Mouse (Mus musculus): ENCODE data around the gene Ambra1. TPM values are rescaled to one million over a fixed set of nuclear protein-coding genes. Genes with fewer than 3 reads are reported as not detected.

The Ambra1 gene
- polyA plus RNA-seq, 1 experiment from 2014 or later, result 14.5 TPM

DNA sequence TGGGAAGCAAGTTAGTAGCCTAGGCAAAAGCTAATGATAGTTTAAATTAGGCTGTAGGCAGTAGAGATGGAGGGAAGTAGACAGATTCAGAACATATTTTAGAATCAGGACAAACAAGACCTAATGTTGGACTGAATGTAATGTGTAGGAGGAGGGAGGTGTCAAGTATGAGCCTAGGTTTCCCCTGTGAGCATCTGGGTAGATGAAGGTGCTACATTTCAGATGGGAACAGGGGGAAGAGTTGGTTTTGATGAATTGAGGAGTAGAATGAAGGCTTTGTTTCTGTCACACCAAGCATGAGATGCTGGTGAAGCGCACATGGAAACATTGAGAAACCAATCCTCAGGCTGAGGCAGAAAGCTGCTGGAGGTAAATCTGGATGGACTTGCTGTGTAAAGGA lies 9.7 kb downstream of the Ambra1 start:
- Histone ChIP-seq H3K27me3 (replicated peaks) (no peaks in the 10 kb centered on the region), H3K4me3 (no peak overlapping the region), H3K9me3 (replicated peaks) (no peaks in the 10 kb centered on the region), H3K36me3 (no peaks in the 10 kb centered on the region), H3K9ac (no peak overlapping the region), H3K4me2 (no peak overlapping the region), H3K4me1 (replicated peaks) (0 out of 2 replicates have a peak, but pooled peaks cover 7% of the 10 kb centered on the region), H3K27ac (ENCODE audit: poor library complexity, severe bottlenecking) (no peak overlapping the region)
- WGBS, result 98% methylated on average over 1 of the region's 1 CpGs
- ATAC-seq (ENCODE audit: insufficient number of reproducible peaks, low FRiP score), result no peak

DNA sequence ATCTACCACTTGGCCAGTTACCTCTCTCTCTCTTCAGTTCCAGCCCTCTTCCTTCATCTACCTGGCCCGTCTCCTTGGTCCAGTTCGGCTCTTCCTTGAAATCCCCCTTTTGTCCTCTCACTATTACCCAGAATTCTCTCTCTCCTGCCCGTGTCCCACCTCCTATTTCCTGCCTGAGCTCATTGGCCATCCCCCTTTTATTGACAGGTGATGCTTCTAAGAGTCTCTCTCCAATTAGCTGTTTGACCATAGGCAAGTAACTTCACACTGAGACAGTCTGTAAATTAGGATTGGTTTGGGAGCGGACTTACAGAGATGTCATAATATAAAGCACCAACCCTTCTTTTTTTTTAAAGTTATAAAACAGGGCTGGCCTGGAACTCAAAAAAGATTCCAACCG lies 14.8 kb downstream of the Ambra1 start:
- Histone ChIP-seq H3K4me3 (no peak overlapping the region), H3K4me1 (replicated peaks) (peaks cover 4% of the 10 kb centered on the region), H3K36me3 (no peaks in the 10 kb centered on the region), H3K4me2 (no peak overlapping the region), H3K27ac (ENCODE audit: poor library complexity, severe bottlenecking) (no peak overlapping the region), H3K9me3 (replicated peaks) (no peaks in the 10 kb centered on the region), H3K27me3 (replicated peaks) (no peaks in the 10 kb centered on the region), H3K9ac (no peak overlapping the region)
- 85% methylated on average over 5 of the region's 5 CpGs for WGBS
- no peak for ATAC-seq (ENCODE audit: insufficient number of reproducible peaks, low FRiP score)

- H3K36me3 ChIP-seq, result no peaks in the 10 kb centered on the region
- no peaks in the 10 kb centered on the region for H3K9me3 ChIP-seq (replicated peaks)
- H3K27ac ChIP-seq (ENCODE audit: poor library complexity, severe bottlenecking), result peak overlapping the region; percentile 2; the same call in 1 of the 2 replicates
- H3K9ac ChIP-seq, result no peak overlapping the region
- no peak overlapping the region for H3K4me2 ChIP-seq
- WGBS, result 48% methylated on average over 2 of the region's 2 CpGs
- H3K4me1 ChIP-seq (replicated peaks), result peaks cover 24% of the 10 kb centered on the region
- ATAC-seq (ENCODE audit: insufficient number of reproducible peaks, low FRiP score), result no peak
- no peak overlapping the region for H3K4me3 ChIP-seq
- H3K27me3 ChIP-seq (replicated peaks), result no peaks in the 10 kb centered on the region
These were observed 19.9 kb downstream of the Ambra1 start for GRCm38 (mm10) chr2:91749811-91750261.

- Histone ChIP-seq H3K4me2 (no peak overlapping the region), H3K9ac (no peak overlapping the region), H3K9me3 (replicated peaks) (no peaks in the 10 kb centered on the region), H3K4me1 (replicated peaks) (peaks cover 8% of the 10 kb centered on the region; the same call in 1 of the 2 replicates), H3K27ac (ENCODE audit: poor library complexity, severe bottlenecking) (no peak overlapping the region), H3K4me3 (no peak overlapping the region), H3K27me3 (replicated peaks) (no peaks in the 10 kb centered on the region), H3K36me3 (peaks cover 38% of the 10 kb centered on the region)
- no peak for ATAC-seq (ENCODE audit: insufficient number of reproducible peaks, low FRiP score)
- WGBS, result 86% methylated on average over 17 of the region's 17 CpGs
These were observed 42.2 kb downstream of the Ambra1 start for GRCm38 (mm10) chr2:91771921-91772705.

DNA sequence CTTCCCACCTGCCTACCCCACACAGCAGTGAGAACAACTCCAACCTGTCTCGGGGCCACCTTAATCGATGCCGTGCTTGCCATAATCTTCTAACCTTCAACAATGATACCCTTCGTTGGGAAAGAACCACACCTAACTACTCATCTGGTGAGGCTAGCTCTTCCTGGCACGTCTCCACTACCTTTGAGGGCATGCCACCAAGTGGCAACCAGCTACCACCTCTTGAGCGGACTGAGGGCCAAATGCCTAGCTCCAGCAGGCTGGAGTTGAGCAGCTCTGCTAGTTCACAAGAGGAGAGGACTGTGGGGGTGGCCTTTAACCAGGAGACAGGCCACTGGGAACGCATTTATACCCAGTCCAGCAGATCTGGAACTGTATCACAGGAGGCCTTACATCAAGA lies 43.4 kb downstream of the Ambra1 start:
- no peak overlapping the region for H3K9ac ChIP-seq
- peaks cover 32% of the 10 kb centered on the region for H3K36me3 ChIP-seq
- peaks cover 8% of the 10 kb centered on the region; the same call in 1 of the 2 replicates for H3K4me1 ChIP-seq (replicated peaks)
- no peaks in the 10 kb centered on the region for H3K27me3 ChIP-seq (replicated peaks)
- 93% methylated on average over 7 of the region's 7 CpGs for WGBS
- no peak overlapping the region for H3K4me2 ChIP-seq
- no peaks in the 10 kb centered on the region for H3K9me3 ChIP-seq (replicated peaks)
- no peak overlapping the region for H3K4me3 ChIP-seq
- no peak for ATAC-seq (ENCODE audit: insufficient number of reproducible peaks, low FRiP score)
- H3K27ac ChIP-seq (ENCODE audit: poor library complexity, severe bottlenecking), result no peak overlapping the region

DNA sequence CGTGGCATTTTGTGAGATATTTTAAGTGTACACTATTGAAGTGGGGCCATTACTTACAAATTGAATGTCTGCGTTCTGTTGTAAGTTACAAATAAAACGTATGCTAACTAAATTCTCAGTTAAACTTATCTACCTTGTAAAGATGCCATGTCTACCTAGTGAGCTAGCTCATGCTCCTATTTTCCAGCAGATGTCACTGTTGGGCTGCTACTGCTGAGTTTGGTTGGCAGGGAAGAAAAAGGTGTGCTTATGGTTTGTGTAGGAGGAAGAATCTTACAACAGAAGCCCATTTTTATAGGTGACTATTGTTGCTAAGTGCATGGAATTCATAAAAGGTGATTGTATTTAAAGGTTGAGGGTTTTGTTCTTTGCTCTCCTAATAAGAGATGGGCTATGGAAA lies 49.2 kb downstream of the Ambra1 start:
- no peak for ATAC-seq (ENCODE audit: insufficient number of reproducible peaks, low FRiP score)

DNA sequence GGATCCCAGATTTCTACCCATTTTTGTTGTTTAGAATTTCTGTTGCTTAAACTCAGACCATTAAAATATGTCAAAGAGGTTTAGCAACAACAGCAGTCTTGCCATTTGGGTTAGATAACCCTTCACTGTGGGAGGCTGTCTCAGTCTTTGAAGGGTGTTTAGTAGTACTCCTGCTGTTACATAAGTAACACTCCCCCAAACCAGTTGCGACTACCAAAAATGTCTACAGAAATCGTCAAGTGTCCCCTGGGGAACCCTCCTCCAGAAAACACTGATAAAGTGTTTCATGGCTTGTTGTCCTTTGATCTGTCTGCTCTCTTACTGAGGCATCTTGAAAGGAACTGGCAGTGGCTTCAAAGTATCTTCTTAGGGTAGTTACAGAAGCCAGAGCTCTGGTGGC lies 61.7 kb downstream of the Ambra1 start:
- H3K27ac ChIP-seq (ENCODE audit: poor library complexity, severe bottlenecking), result no peak overlapping the region
- ATAC-seq (ENCODE audit: insufficient number of reproducible peaks, low FRiP score), result no peak

More for the DNA sequence above, 49.2 kb downstream of the Ambra1 start:
- Histone ChIP-seq H3K4me1 (replicated peaks) (no peaks in the 10 kb centered on the region), H3K27me3 (replicated peaks) (no peaks in the 10 kb centered on the region), H3K4me3 (no peak overlapping the region), H3K36me3 (no peaks in the 10 kb centered on the region), H3K4me2 (no peak overlapping the region), H3K27ac (ENCODE audit: poor library complexity, severe bottlenecking) (no peak overlapping the region), H3K9me3 (replicated peaks) (no peaks in the 10 kb centered on the region), H3K9ac (no peak overlapping the region)
- 62% methylated on average over 3 of the region's 3 CpGs for WGBS

DNA sequence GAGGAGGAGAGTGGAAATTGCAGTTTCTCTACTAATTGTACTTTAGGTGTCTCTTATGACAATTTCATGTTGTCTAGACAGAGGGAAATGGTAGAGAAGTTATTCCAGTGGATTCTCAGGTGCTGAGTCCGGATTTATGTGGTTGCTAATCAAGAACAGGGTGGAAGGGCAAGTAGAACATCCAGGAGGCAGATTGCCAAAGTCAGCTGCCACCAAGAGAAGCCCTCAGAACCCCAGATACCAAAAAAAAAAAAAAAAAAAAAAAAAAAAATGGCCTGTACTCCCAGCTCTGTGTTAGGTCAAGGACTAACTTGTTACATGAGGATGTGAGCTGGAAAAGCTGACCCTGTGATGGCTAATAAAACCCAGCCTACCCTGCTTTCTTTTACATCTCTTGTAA lies 62.4 kb downstream of the Ambra1 start:
- no peaks in the 10 kb centered on the region for H3K9me3 ChIP-seq (replicated peaks)
- no peak overlapping the region for H3K27ac ChIP-seq (ENCODE audit: poor library complexity, severe bottlenecking)
- no peak overlapping the region for H3K4me3 ChIP-seq
- peaks cover 17% of the 10 kb centered on the region for H3K4me1 ChIP-seq (replicated peaks)
- H3K9ac ChIP-seq, result no peak overlapping the region
- no peaks in the 10 kb centered on the region for H3K27me3 ChIP-seq (replicated peaks)
- no peak overlapping the region for H3K4me2 ChIP-seq
- no peak for ATAC-seq (ENCODE audit: insufficient number of reproducible peaks, low FRiP score)
- WGBS, result 83% methylated on average over 1 of the region's 1 CpGs
- H3K36me3 ChIP-seq, result no peaks in the 10 kb centered on the region

More for the DNA sequence above, 61.7 kb downstream of the Ambra1 start:
- Histone ChIP-seq H3K9ac (no peak overlapping the region), H3K4me2 (no peak overlapping the region), H3K4me3 (no peak overlapping the region), H3K4me1 (replicated peaks) (peaks cover 17% of the 10 kb centered on the region), H3K36me3 (no peaks in the 10 kb centered on the region), H3K27me3 (replicated peaks) (no peaks in the 10 kb centered on the region), H3K9me3 (replicated peaks) (no peaks in the 10 kb centered on the region)
- 20% methylated on average over 2 of the region's 2 CpGs for WGBS

GRCm38 (mm10) chr2:91794466-91794865 lies 64.5 kb downstream of the Ambra1 start:
- no peak overlapping the region for H3K9ac ChIP-seq
- no peaks in the 10 kb centered on the region for H3K27me3 ChIP-seq (replicated peaks)
- H3K9me3 ChIP-seq (replicated peaks), result no peaks in the 10 kb centered on the region
- H3K36me3 ChIP-seq, result no peaks in the 10 kb centered on the region
- no peak overlapping the region for H3K27ac ChIP-seq (ENCODE audit: poor library complexity, severe bottlenecking)
- no peak overlapping the region for H3K4me3 ChIP-seq
- peaks cover under 1% of the 10 kb centered on the region; the same call in 1 of the 2 replicates for H3K4me1 ChIP-seq (replicated peaks)
- 74% methylated on average over 2 of the region's 2 CpGs for WGBS
- no peak for ATAC-seq (ENCODE audit: insufficient number of reproducible peaks, low FRiP score)
- no peak overlapping the region for H3K4me2 ChIP-seq

DNA sequence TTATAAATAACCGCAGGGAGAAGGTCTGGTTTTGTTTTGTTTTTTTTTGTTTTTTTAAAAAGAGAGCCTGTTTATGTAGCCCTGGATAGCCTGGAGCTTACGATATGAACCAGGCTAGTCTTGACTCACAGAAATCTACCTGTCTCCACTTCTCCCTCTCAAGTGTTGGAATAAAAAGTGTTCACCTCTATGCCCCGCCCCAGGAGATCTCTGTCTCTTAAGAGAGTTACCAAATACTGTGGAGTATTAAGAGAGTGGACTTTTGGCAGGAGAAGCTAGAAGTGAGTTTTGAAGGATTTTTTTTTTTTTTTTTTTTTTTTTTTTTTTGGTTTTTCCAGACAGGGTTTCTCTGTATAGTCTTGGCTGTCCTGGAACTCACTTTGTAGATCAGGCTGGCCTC lies 65.2 kb downstream of the Ambra1 start:
- H3K9ac ChIP-seq, result no peak overlapping the region
- H3K27me3 ChIP-seq (replicated peaks), result no peaks in the 10 kb centered on the region
- 85% methylated on average over 3 of the region's 3 CpGs for WGBS

DNA sequence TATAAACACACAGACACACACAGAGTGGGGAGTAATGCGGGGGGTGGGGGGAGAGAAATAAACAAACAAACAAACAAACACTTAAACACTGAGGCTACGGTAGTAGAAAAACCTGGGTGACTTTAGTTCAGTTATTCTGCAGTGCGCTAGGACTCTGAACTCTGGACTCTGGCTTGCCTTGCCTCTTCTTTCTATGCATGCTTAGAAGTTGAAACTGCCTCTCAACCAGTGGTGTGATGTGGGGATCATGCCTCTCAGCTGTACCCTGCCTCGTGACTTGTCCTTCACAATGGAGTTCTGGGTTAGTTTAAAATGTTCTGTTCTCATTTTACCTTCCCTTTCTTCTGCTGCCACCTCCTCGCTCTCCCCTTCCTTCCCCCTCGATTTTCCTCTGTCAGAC lies 81.5 kb downstream of the Ambra1 start:
- 93% methylated on average over 6 of the region's 6 CpGs for WGBS
- ATAC-seq (ENCODE audit: insufficient number of reproducible peaks, low FRiP score), result no peak

More for the DNA sequence above, 65.2 kb downstream of the Ambra1 start:
- no peak for ATAC-seq (ENCODE audit: insufficient number of reproducible peaks, low FRiP score)
- Histone ChIP-seq H3K4me3 (no peak overlapping the region), H3K36me3 (no peaks in the 10 kb centered on the region), H3K27ac (ENCODE audit: poor library complexity, severe bottlenecking) (no peak overlapping the region), H3K4me1 (replicated peaks) (no peaks in the 10 kb centered on the region), H3K4me2 (no peak overlapping the region), H3K9me3 (replicated peaks) (no peaks in the 10 kb centered on the region)

DNA sequence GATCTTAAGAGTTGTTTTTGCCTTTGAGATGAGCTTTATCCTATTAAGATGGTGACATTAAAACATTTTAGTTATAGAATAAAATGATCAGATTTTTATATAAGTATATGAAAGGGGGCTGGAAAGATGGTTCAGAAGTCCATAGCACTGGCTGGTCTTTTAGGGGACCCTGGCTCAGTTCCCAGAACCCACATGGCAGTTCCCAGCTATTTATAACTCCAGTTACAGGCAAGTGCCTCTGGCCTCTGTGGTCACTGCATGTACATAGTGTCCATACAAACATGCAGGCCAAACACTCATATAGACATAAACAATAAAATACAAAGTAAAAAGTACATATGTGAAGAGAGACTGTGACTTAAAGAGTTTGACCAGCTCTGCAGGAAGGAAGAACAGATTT lies 86.8 kb downstream of the Ambra1 start:
- no peaks in the 10 kb centered on the region for H3K27me3 ChIP-seq (replicated peaks)
- no peak overlapping the region for H3K27ac ChIP-seq (ENCODE audit: poor library complexity, severe bottlenecking)
- peaks cover 13% of the 10 kb centered on the region; the same call in 1 of the 2 replicates for H3K36me3 ChIP-seq
- ATAC-seq (ENCODE audit: insufficient number of reproducible peaks, low FRiP score), result no peak
- H3K4me3 ChIP-seq, result no peak overlapping the region
- H3K4me1 ChIP-seq (replicated peaks), result no peaks in the 10 kb centered on the region
- H3K9ac ChIP-seq, result no peak overlapping the region
- no peak overlapping the region for H3K4me2 ChIP-seq
- no peaks in the 10 kb centered on the region for H3K9me3 ChIP-seq (replicated peaks)

More for the DNA sequence above, 81.5 kb downstream of the Ambra1 start:
- Histone ChIP-seq H3K9ac (no peak overlapping the region), H3K27ac (ENCODE audit: poor library complexity, severe bottlenecking) (no peak overlapping the region), H3K4me1 (replicated peaks) (no peaks in the 10 kb centered on the region), H3K27me3 (replicated peaks) (no peaks in the 10 kb centered on the region), H3K4me3 (no peak overlapping the region), H3K36me3 (peaks cover 31% of the 10 kb centered on the region), H3K4me2 (no peak overlapping the region), H3K9me3 (replicated peaks) (no peaks in the 10 kb centered on the region)

All from heart, embryonic 12.5 days (tissue).